Mouse (Mus musculus) liver, embryonic 11.5 days (tissue): Measurements from ENCODE around the gene Rere. TPM values are rescaled to one million over a fixed set of nuclear protein-coding genes. Genes with fewer than 3 reads are reported as not detected.
"Not testable (repeated sequence)": the region's sequence is repeated elsewhere in the genome, so short reads cannot be mapped to it uniquely, and the experiment has no call there.

Experiments
- ATAC-seq: fragments of 200-750 bp; cut with Nextera tagmentation; replicated peaks from 2 replicates; pipeline ENCODE4 v1.8.0; 2017; ENCODE audit warnings: moderate number of reproducible peaks, mild to moderate bottlenecking, moderate TSS enrichment, moderate library complexity; ENCODE audit not compliant: low FRiP score
- DNase-seq: peaks from one replicate; pipeline ENCODE4 v3.0.0-alpha.2; 2017; ENCODE audit warnings: low spot score
- H3K27ac ChIP-seq: fragments of 300-500 bp; sonication (generic); 2 replicates; pipeline ENCODE4 v1.5.1; 2014; ENCODE audit warnings: mild to moderate bottlenecking, low read depth, low read length, control low read depth
- H3K27me3 ChIP-seq: fragments of 300-500 bp; sonication (generic); replicated peaks from 2 replicates; pipeline ENCODE4 v1.6.1; 2014; ENCODE audit warnings: low read length, mixed read lengths; ENCODE audit not compliant: control insufficient read depth, insufficient read depth
- H3K36me3 ChIP-seq: fragments of 300-500 bp; sonication (generic); 2 replicates; pipeline ENCODE4 v1.6.1; 2014; ENCODE audit warnings: mild to moderate bottlenecking, low read length, moderate library complexity, mixed read lengths; ENCODE audit not compliant: control insufficient read depth, insufficient read depth
- H3K4me1 ChIP-seq: fragments of 300-500 bp; sonication (generic); replicated peaks from 2 replicates; pipeline ENCODE4 v1.6.1; 2014; ENCODE audit warnings: low read length, mixed read lengths; ENCODE audit not compliant: control insufficient read depth, insufficient read depth
- H3K4me2 ChIP-seq: fragments of 300-500 bp; sonication (generic); 2 replicates; pipeline ENCODE4 v1.6.1; 2014; ENCODE audit warnings: mild to moderate bottlenecking, control low read depth, moderate library complexity
- H3K4me3 ChIP-seq: fragments of 300-500 bp; sonication (generic); 2 replicates; pipeline ENCODE4 v1.5.1; 2014; ENCODE audit warnings: low read depth, low read length, control low read depth
- H3K9ac ChIP-seq: fragments of 300-500 bp; sonication (generic); 2 replicates; pipeline ENCODE4 v1.6.1; 2014; ENCODE audit warnings: low read depth, low read length, control low read depth
- H3K9me3 ChIP-seq: fragments of 300-500 bp; sonication (generic); 2 replicates; pipeline ENCODE4 v1.6.1; 2016; ENCODE audit warnings: low read length, inconsistent platforms, mixed read lengths; ENCODE audit not compliant: control insufficient read depth
- WGBS: fragments of 180-500 bp; shearing (Covaris S2); extraction: QIAGEN DNeasy Blood & Tissue Kit; methylation state at CpG from one replicate; pipeline ENCODE4 v1.1.7; 2014; 5-methylcytosine and 5-hydroxymethylcytosine counted together
- polyA plus RNA-seq: library from polyadenylated mRNA; unstranded; fragments of >200 nt; fragmentation: Nextera tagmentation; extraction: Ambion mirVana; gene quantifications from 2 replicates; pipeline ENCODE4 v1.2.1, GENCODE M21; 2014

Rere gene
- polyA plus RNA-seq, 1 experiment from 2014 or later = 23.3 TPM

DNA sequence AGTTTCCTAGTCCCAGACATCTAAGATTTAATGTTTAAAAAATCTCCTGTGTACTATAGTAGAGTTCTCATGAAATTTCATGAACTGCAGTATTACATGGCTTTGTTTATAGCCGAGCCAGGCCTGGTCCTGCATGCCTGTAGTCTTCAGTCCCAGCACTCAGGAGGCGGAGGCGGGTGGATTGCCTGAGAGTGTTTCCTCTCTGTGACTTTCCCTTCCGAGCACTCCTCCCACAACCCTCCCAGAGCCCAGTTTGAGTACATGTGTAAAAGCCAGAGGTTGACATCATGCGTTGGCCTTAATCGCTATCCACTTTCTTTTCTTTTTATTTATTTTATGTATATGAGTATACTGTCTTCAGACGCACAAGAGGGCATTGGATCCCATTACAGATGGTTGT is 250.4 kb downstream of the Rere start:
- H3K9ac ChIP-seq = no peak overlapping the region
- H3K4me2 ChIP-seq = no peak overlapping the region
- H3K27me3 ChIP-seq = no peaks in the 10 kb centered on the region
- H3K4me3 ChIP-seq = no peak overlapping the region
- no peak overlapping the region for H3K27ac ChIP-seq
- peaks cover 5% of the 10 kb centered on the region; the same call in 1 of the 2 replicates for H3K36me3 ChIP-seq
- DNase-seq (no peak), ATAC-seq (no peak)
- no peaks in the 10 kb centered on the region for H3K9me3 ChIP-seq
- H3K4me1 ChIP-seq = no peaks in the 10 kb centered on the region; the same call in none of the 2 replicates
- WGBS = 83% methylated on average over 7 of the region's 7 CpGs

DNA sequence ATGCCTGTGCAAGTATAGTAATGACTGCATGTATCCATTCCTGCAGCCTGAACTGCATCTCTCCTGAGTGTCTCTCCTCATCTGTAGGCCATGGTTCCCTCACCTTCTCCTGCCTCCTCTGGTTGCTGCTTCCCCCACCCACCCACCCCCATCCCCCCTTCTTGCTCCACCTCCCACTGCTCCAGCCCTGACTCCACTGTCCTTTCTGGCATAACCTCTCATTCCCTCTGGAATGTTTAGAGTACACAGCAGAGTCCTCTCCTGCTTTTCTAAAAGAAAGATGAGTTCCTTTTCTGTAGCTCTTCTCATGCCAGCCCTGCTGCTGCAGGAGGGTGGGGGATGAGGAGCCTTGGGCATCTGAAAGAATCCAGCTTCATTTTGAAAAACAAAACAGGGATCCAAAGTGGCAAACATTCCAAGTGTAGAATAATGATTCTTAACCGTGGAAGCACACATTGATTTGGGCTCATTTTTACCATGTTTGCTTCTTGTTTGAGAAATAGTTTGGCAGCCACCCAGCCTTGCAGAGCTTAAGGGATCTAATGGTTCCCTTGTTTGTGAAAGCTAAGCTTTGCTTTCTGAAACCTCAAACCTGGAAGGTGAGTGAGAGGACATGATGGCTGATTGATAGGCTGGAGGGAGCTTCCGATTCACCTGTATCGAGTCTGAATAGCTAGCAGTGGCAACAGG is 255.5 kb downstream of the Rere start:
- Histone ChIP-seq H3K36me3 (peaks cover 6% of the 10 kb centered on the region; the same call in 1 of the 2 replicates), H3K4me2 (no peak overlapping the region), H3K4me3 (no peak overlapping the region), H3K27ac (no peak overlapping the region), H3K9me3 (no peaks in the 10 kb centered on the region), H3K4me1 (no peaks in the 10 kb centered on the region), H3K27me3 (no peaks in the 10 kb centered on the region), H3K9ac (no peak overlapping the region)
- no peak for DNase-seq
- WGBS = 84% methylated on average over 3 of the region's 3 CpGs
- no peak for ATAC-seq

DNA sequence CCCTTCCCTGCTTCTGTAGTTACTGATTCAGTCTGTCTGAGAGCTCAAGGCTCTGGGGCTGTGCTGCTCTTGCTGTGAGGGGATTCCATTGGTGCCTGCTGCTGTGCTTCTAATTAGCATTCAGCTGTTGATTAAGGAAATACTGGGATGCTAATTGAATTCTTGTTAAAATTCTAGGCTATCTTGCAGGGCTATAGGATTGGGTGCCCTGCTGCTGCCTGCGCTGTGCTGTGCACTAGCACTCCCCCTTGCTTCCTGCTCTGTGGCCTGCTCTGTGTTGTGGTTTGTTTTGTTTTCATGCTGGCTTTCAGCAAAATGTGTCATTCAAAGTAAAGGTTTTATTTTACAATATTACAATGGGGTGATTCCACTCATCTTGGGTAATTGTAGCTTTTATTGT is 258.4 kb downstream of the Rere start:
- WGBS = 83% methylated on average over 1 of the region's 1 CpGs
- DNase-seq = no peak
- Histone ChIP-seq H3K9me3 (no peaks in the 10 kb centered on the region), H3K27me3 (no peaks in the 10 kb centered on the region), H3K27ac (no peak overlapping the region), H3K4me2 (no peak overlapping the region), H3K9ac (no peak overlapping the region), H3K4me3 (no peak overlapping the region), H3K36me3 (peaks cover 4% of the 10 kb centered on the region; the same call in 1 of the 2 replicates), H3K4me1 (peaks cover 10% of the 10 kb centered on the region)
- no peak for ATAC-seq

DNA sequence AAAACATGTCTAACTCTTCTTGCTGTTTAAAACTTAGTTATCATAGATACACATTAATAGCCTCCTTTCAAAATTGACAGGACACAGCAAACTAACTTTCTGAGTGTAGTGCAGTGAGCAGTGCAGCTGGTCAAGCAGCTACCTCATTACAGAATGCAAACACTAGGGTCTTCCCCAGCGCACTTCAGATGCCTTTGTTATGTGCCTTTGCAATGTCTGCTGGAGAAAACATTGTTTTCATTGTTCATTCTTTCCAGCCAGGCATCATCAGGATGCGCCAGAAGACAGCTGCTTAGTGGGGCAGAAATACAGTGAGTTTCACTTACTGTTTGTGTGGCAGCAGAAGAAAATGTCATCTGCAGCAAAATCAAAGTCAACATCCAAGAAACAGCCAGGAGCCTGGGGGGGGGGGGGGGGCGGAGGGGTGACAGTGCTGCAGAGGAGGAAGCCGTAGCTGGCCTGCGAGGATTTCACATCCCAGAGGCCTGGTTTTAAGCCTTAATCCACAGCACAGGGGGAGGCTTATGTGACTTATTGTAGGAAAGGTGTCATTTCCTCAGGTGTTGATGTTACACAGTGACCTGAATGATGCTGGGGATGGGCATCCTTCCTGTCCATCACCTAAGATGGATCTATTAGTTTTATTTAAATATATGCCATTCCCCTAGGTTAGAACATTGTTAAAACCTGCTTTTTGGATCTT is 259.1 kb downstream of the Rere start:
- Histone ChIP-seq H3K4me3 (no peak overlapping the region), H3K9me3 (no peaks in the 10 kb centered on the region), H3K4me1 (peaks cover 12% of the 10 kb centered on the region), H3K4me2 (no peak overlapping the region), H3K27me3 (no peaks in the 10 kb centered on the region), H3K27ac (no peak overlapping the region), H3K36me3 (peaks cover 3% of the 10 kb centered on the region; the same call in 1 of the 2 replicates), H3K9ac (no peak overlapping the region)
- ATAC-seq (no peak), DNase-seq (no peak)
- 68% methylated on average over 4 of the region's 5 CpGs for WGBS

- H3K27me3 ChIP-seq = no peaks in the 10 kb centered on the region
- H3K9ac ChIP-seq = no peak overlapping the region
- H3K9me3 ChIP-seq = no peaks in the 10 kb centered on the region
- H3K36me3 ChIP-seq = no peaks in the 10 kb centered on the region
- 55% methylated on average over 7 of the region's 7 CpGs for WGBS
- no peak overlapping the region for H3K4me3 ChIP-seq
- DNase-seq (no peak), ATAC-seq (no peak; the same call in 1 of the 2 replicates)
- 0 out of 2 replicates have a peak overlapping the region, but pooled peaks have one; percentile 50 for H3K27ac ChIP-seq
- H3K4me2 ChIP-seq = no peak overlapping the region; the same call in 1 of the 2 replicates
- peaks cover 12% of the 10 kb centered on the region for H3K4me1 ChIP-seq
Observed at GRCm38 (mm10) chr4:150544231-150544630, 262.8 kb downstream of the Rere start.

DNA sequence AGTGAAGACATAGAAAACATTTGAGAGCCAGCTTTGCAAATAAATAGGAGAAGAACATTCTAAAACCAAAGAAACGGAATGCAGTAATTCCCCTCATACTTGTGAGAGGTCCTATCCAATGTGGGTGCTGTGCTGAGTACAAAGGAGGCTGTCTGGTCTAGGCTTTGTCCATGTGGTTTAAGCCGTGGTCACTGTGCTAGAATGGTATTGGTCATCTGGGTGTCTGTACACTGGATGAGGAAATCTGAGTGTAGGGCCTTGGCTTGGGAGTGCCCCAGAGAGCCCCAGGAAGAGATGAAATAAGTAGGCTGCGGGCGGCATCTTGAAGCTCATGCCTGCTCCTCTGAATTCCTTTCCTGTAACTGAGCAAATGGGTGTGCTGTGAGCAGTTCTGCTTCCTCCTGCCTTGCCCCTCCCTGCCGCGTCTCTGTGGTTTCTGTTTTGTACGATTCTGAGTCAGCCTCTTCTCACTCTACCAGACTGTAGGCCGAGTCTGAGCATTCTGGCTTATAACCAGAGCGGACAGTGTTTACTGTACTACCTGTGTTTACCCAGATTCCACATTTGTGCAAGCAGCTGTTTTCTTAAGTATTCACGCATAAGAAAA is 263.3 kb downstream of the Rere start:
- no peaks in the 10 kb centered on the region for H3K27me3 ChIP-seq
- H3K4me3 ChIP-seq = no peak overlapping the region; the same call in 1 of the 2 replicates
- no peaks in the 10 kb centered on the region for H3K9me3 ChIP-seq
- peak overlapping the region; percentile 50; the same call in 1 of the 2 replicates for H3K27ac ChIP-seq
- H3K4me2 ChIP-seq = peak overlapping the region; percentile 54
- no peaks in the 10 kb centered on the region for H3K36me3 ChIP-seq
- 47% methylated on average over 10 of the region's 10 CpGs for WGBS
- peak; percentile 82 for ATAC-seq
- H3K9ac ChIP-seq = peak overlapping the region; percentile 35
- peaks cover 12% of the 10 kb centered on the region for H3K4me1 ChIP-seq
- DNase-seq = no peak

GRCm38 (mm10) chr4:150545775-150546174 is 264.3 kb downstream of the Rere start:
- WGBS = 89% methylated on average over 7 of the region's 7 CpGs
- H3K4me3 ChIP-seq = no peak overlapping the region
- H3K9me3 ChIP-seq = no peaks in the 10 kb centered on the region
- H3K36me3 ChIP-seq = no peaks in the 10 kb centered on the region
- no peak for DNase-seq
- ATAC-seq = no peak
- H3K27me3 ChIP-seq = no peaks in the 10 kb centered on the region
- H3K27ac ChIP-seq = no peak overlapping the region
- H3K4me1 ChIP-seq = peaks cover 12% of the 10 kb centered on the region
- H3K9ac ChIP-seq = no peak overlapping the region
- no peak overlapping the region for H3K4me2 ChIP-seq

GRCm38 (mm10) chr4:150546296-150546695 is 264.9 kb downstream of the Rere start:
- H3K27ac ChIP-seq, H3K36me3 ChIP-seq, DNase-seq, H3K4me3 ChIP-seq, H3K9ac ChIP-seq, H3K4me2 ChIP-seq, H3K9me3 ChIP-seq, ATAC-seq, H3K27me3 ChIP-seq: not testable (repeated sequence)
- H3K4me1 ChIP-seq = peaks cover 12% of the 10 kb centered on the region
- WGBS = 94% methylated on average over 4 of the region's 4 CpGs
